Mouse (Mus musculus) heart, embryonic 16.5 days (tissue): ENCODE data around the gene Olfr522. TPM values are rescaled to one million over a fixed set of nuclear protein-coding genes. Genes with fewer than 3 reads are reported as not detected.

Experiments
- ATAC-seq: fragments of 200-750 bp; cut with Nextera tagmentation; replicated peaks from 2 replicates; pipeline ENCODE4 v1.8.0; 2017; ENCODE audit warnings: moderate number of reproducible peaks; ENCODE audit not compliant: insufficient read depth, low FRiP score; ENCODE audit errors: extremely low read depth
- H3K27ac ChIP-seq: fragments of 300-500 bp; sonication (generic); 2 replicates; pipeline ENCODE4 v1.5.1; 2014; ENCODE audit warnings: mild to moderate bottlenecking, low read length, control low read depth, moderate library complexity
- H3K27me3 ChIP-seq: fragments of 300-500 bp; sonication (generic); 2 replicates; pipeline ENCODE4 v1.6.1; 2014; ENCODE audit warnings: low read length, mixed read lengths; ENCODE audit not compliant: control insufficient read depth, insufficient read depth
- H3K36me3 ChIP-seq: fragments of 300-500 bp; sonication (generic); 2 replicates; pipeline ENCODE4 v1.6.1; 2014; ENCODE audit not compliant: control insufficient read depth, insufficient read depth
- H3K4me1 ChIP-seq: fragments of 300-500 bp; sonication (generic); 2 replicates; pipeline ENCODE4 v1.6.1; 2014; ENCODE audit warnings: low read length, mixed read lengths; ENCODE audit not compliant: control insufficient read depth, insufficient read depth
- H3K4me2 ChIP-seq: fragments of 300-500 bp; sonication (generic); 2 replicates; pipeline ENCODE4 v1.6.1; 2014; ENCODE audit warnings: low read depth, mild to moderate bottlenecking, control low read depth, low read length
- H3K4me3 ChIP-seq: fragments of 300-500 bp; sonication (generic); 2 replicates; pipeline ENCODE4 v1.5.1; 2014; ENCODE audit warnings: mild to moderate bottlenecking, control low read depth, low read length
- H3K9ac ChIP-seq: fragments of 300-500 bp; sonication (generic); 2 replicates; pipeline ENCODE4 v1.6.1; 2014; ENCODE audit warnings: low read length, control low read depth
- H3K9me3 ChIP-seq: fragments of 300-500 bp; sonication (generic); replicated peaks from 2 replicates; pipeline ENCODE4 v1.6.1; 2016; ENCODE audit warnings: low read length; ENCODE audit not compliant: control insufficient read depth
- WGBS: fragments of 180-500 bp; shearing (Covaris S2); extraction: QIAGEN DNeasy Blood & Tissue Kit; methylation state at CpG from one replicate; pipeline ENCODE4 v1.1.7; 2014; 5-methylcytosine and 5-hydroxymethylcytosine counted together
- polyA plus RNA-seq: library from polyadenylated mRNA; unstranded; fragments of >200 nt; fragmentation: Nextera tagmentation; extraction: Ambion mirVana; gene quantifications from 2 replicates; pipeline ENCODE4 v1.2.1, GENCODE M21; 2015

Gene Olfr522
- polyA plus RNA-seq, 1 experiment from 2014 or later, result not detected

DNA sequence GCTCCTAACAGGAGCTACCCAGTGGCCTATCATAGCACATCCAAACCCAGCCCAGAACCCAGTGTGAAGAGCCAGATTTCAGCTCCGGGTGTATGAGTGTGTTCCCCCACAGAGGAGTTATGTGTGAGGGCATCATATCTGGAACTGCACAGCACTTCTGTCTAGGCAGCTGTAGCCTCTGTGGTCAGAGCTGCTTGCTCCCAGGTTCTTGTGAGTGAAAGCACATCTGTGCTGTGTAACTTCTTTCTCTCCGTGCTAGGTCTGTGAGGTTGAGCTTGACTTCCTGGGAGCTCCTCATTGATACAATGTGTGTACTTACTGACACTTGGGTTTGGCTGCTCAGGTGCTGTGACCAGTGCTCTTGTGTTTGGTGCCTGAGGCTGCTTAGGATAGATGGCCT lies 28.3 kb upstream of the Olfr522 start:
- 65% methylated on average over 2 of the region's 2 CpGs for WGBS

GRCm38 (mm10) chr7:140192445-140192844 lies 27.9 kb upstream of the Olfr522 start:
- no peak overlapping the region for H3K9ac ChIP-seq

More for the DNA sequence above, 28.3 kb upstream of the Olfr522 start:
- H3K27me3 ChIP-seq, result no peaks in the 10 kb centered on the region
- H3K4me3 ChIP-seq, result no peak overlapping the region
- peak; percentile 30 for ATAC-seq
- no peaks in the 10 kb centered on the region for H3K4me1 ChIP-seq
- H3K9me3 ChIP-seq, result no peaks in the 10 kb centered on the region
- H3K9ac ChIP-seq, result no peak overlapping the region
- H3K36me3 ChIP-seq, result no peaks in the 10 kb centered on the region
- no peak overlapping the region for H3K4me2 ChIP-seq
- H3K27ac ChIP-seq, result peak overlapping the region; percentile 65

GRCm38 (mm10) chr7:140190435-140190834 lies 25.9 kb upstream of the Olfr522 start:
- ATAC-seq, result no peak
- H3K4me1 ChIP-seq, result no peaks in the 10 kb centered on the region
- 68% methylated on average over 1 of the region's 1 CpGs for WGBS
- no peaks in the 10 kb centered on the region for H3K36me3 ChIP-seq
- H3K27ac ChIP-seq, result no peak overlapping the region
- no peak overlapping the region for H3K9ac ChIP-seq
- no peak overlapping the region for H3K4me3 ChIP-seq
- H3K9me3 ChIP-seq, result no peaks in the 10 kb centered on the region
- no peak overlapping the region for H3K4me2 ChIP-seq
- no peaks in the 10 kb centered on the region for H3K27me3 ChIP-seq

More at GRCm38 (mm10) chr7:140192445-140192844, 27.9 kb upstream of the Olfr522 start:
- Histone ChIP-seq H3K27me3 (no peaks in the 10 kb centered on the region), H3K36me3 (no peaks in the 10 kb centered on the region), H3K27ac (peak overlapping the region; percentile 65), H3K4me2 (no peak overlapping the region), H3K4me3 (no peak overlapping the region), H3K4me1 (no peaks in the 10 kb centered on the region), H3K9me3 (no peaks in the 10 kb centered on the region)
- ATAC-seq, result no peak
- 47% methylated on average over 2 of the region's 2 CpGs for WGBS

DNA sequence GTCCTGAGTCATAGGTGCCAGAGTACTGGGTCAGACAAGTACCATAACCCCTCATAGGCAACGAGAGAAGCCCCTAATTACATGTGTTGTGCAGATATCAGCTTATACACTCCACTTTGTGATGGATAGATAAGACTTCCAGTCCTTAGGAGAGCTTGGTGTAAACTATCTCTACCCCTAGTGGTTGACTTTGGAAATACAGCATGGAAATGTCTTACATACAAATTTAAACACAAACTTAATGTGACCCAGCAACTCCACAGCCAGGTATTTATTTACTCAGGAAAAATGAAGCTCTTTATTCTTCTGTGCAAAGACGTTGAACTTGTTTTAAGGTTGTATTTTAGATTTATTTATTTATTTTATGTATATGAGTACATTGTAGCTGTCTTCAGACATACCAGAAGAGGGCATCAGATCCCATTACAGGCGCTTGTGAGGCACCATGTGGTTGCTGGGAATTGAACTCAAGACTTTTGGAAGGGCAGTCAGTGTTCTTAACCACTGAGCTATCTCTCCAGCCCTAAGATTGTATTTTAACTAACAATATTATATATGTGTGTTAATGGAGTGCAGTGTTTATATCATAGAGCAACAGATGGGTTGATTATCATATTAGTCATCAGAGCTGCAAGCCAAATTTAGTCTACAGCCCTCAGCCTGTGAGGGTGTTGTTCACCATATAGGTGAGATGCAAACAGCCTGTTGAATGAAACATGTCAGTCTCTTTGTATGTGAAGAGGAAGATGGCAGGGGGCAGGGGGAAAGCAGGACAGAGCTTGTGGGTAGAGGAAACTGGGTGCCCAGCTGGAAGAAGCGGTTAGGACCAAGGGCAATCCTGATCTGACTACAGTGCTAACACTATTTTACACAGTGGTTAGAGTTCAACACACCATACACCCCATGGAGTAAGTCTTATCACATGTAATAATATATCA lies 24.1 kb upstream of the Olfr522 start:
- Histone ChIP-seq H3K27me3 (no peaks in the 10 kb centered on the region), H3K4me3 (no peak overlapping the region), H3K27ac (no peak overlapping the region), H3K4me1 (no peaks in the 10 kb centered on the region), H3K9ac (no peak overlapping the region), H3K36me3 (no peaks in the 10 kb centered on the region), H3K9me3 (no peaks in the 10 kb centered on the region), H3K4me2 (no peak overlapping the region)
- no peak for ATAC-seq
- 49% methylated on average over 4 of the region's 4 CpGs for WGBS

DNA sequence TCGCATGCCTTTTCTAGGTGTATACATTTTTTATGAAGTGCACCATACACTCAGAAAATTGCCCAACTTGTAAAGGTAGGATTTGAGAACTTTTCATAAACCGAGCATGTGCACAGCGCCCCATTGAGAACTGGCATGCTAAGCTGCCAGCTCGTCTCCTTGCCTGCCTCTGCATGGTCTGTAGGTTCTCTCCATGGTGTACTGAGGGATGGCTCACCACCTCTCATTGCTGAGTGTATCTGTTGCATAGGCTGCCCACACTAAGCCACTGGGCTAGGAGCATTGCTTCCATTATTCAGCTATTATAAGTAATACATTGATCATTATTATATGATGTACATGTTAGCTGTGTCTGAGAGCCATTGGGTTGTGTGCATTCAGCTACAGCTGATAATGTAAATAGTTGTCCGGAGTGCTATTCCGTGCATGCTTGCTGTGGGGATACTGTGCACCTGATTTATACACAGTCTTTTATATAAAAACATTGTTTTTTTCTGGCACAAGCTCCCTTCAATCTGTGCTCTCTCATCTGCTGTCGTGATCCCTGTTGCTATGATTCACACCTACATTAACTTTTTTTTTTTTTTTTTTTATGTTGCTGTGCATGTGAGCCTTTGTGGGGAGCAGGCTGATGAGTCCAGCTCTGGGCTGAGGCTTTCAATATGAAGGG lies 23.3 kb upstream of the Olfr522 start:
- H3K9ac ChIP-seq, result no peak overlapping the region
- no peak for ATAC-seq
- no peaks in the 10 kb centered on the region for H3K9me3 ChIP-seq
- H3K36me3 ChIP-seq, result no peaks in the 10 kb centered on the region
- no peak overlapping the region for H3K27ac ChIP-seq
- no peaks in the 10 kb centered on the region for H3K4me1 ChIP-seq
- 80% methylated on average over 7 of the region's 7 CpGs for WGBS
- no peak overlapping the region for H3K4me2 ChIP-seq
- no peak overlapping the region for H3K4me3 ChIP-seq
- no peaks in the 10 kb centered on the region for H3K27me3 ChIP-seq

DNA sequence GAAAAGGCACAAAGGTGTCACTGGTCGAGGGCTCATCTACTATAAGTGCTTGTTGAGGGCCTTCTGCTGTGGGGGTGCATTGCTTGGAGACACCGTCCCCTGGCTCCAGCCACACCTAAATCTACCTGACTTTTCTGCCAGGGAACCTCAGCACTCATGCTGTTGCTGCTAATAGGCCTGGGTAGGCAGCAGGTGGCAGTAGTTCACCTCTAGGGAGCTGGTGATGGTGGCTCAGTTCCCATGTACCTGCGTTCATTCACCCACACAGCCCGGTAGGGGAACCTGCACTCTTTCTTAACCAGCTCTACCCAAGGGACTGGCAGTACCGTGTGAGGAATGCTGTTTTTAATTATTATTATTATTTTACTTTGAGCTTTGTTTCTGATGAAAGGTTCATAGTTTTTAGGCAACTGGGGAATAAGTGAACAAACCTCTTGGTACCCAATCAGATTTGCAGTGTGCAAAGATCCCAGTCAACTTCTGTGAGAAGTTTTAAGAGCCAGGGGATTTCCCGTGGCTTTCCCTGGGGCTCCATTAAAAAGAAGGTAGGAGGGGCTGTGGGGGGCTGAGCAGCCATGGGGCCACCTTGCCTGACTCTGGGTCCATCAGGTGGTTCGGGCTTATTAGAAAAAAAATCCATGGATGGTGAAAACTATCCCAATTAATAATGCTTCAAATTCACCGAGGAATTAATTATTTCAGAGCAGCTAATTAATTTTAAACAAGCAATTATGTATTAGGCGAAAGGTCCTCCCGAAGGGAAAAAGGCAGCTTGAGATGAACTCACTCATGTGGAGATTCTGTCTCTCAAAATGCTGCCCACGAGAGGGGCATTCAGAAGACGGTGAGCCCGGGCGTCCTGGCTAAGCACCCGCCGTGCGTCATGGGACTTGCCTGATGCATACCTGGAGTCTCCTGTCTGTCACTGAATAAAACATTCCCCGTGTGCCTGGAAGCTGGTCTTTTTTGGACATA lies 22.4 kb upstream of the Olfr522 start:
- Histone ChIP-seq H3K4me2 (no peak overlapping the region), H3K36me3 (no peaks in the 10 kb centered on the region), H3K27me3 (no peaks in the 10 kb centered on the region), H3K27ac (no peak overlapping the region), H3K4me1 (no peaks in the 10 kb centered on the region), H3K4me3 (no peak overlapping the region), H3K9ac (no peak overlapping the region), H3K9me3 (no peaks in the 10 kb centered on the region)
- ATAC-seq, result no peak
- WGBS, result 60% methylated on average over 18 of the region's 18 CpGs

DNA sequence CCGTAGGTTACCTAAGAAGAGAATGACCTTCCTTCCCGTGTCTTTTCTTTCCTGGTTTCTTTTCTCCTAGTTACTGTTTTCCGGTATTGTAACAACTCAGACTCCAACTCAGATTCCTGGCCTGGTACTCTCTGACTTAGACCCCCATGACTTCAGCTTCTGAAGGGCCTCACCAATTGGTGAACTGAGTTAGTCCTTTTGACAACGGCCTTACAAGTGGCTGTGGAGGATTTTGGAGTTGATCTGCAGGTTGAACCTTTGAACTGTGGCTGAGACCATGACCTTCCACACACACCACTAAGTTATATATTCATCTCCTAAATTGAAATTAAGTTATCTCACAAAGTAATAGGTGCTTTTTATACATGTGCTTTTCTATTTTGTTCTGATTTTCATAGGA lies 19.6 kb upstream of the Olfr522 start:
- H3K9ac ChIP-seq, result no peak overlapping the region
- 78% methylated on average over 4 of the region's 4 CpGs for WGBS
- H3K27ac ChIP-seq, result no peak overlapping the region
- no peaks in the 10 kb centered on the region for H3K27me3 ChIP-seq
- H3K4me2 ChIP-seq, result no peak overlapping the region
- no peak for ATAC-seq
- H3K4me3 ChIP-seq, result no peak overlapping the region
- no peaks in the 10 kb centered on the region for H3K9me3 ChIP-seq
- H3K4me1 ChIP-seq, result no peaks in the 10 kb centered on the region
- no peaks in the 10 kb centered on the region for H3K36me3 ChIP-seq

DNA sequence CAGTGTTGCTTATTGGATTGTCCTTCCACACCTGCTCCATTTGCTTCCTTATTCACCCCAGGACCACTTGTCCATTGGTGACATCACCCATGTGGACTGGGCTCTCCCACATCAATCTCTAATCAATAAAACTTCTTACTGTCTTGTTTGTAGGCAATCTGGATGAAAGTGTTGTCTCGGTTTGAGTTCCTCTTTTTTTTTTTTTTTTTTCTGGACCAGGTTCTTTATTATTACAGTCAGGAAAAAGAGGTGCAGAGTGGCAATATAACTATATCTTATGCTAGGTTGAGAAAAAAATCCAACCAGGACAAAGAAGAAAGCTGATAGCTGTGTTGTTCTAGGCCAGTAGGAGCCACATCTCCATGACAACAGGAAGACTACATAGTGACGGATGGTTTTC lies 16.1 kb upstream of the Olfr522 start:
- Histone ChIP-seq H3K36me3 (no peaks in the 10 kb centered on the region), H3K4me3 (no peak overlapping the region), H3K4me1 (no peaks in the 10 kb centered on the region), H3K9ac (no peak overlapping the region), H3K4me2 (no peak overlapping the region), H3K27ac (no peak overlapping the region), H3K27me3 (no peaks in the 10 kb centered on the region), H3K9me3 (no peaks in the 10 kb centered on the region)
- no peak for ATAC-seq
- 70% methylated on average over 2 of the region's 2 CpGs for WGBS
